Mouse (Mus musculus): ENCODE measurements around the gene Gyg. TPM values are rescaled to one million over a fixed set of nuclear protein-coding genes. Genes with fewer than 3 reads are reported as not detected.

Gene Gyg
- 100 to 1,000 TPM; 100 to 127 TPM for total RNA-seq (2021)
- long read RNA-seq, experiment 1, transcript Gyg-201 (7 exons, 1,922 nt) = major isoform, 60 of 77 reads
- long read RNA-seq, experiment 1, partial matches to known transcripts = 2 of 77 reads
- long read RNA-seq, experiment 1, other reads (novel, unspliced or antisense) = 14 of 77 reads
- long read RNA-seq, experiment 2, transcript Gyg-201 (7 exons, 1,922 nt) = major isoform, 117 of 156 reads
- long read RNA-seq, experiment 2, partial matches to known transcripts = 31 of 156 reads
- long read RNA-seq, experiment 2, other reads (novel, unspliced or antisense) = 8 of 156 reads

DNA sequence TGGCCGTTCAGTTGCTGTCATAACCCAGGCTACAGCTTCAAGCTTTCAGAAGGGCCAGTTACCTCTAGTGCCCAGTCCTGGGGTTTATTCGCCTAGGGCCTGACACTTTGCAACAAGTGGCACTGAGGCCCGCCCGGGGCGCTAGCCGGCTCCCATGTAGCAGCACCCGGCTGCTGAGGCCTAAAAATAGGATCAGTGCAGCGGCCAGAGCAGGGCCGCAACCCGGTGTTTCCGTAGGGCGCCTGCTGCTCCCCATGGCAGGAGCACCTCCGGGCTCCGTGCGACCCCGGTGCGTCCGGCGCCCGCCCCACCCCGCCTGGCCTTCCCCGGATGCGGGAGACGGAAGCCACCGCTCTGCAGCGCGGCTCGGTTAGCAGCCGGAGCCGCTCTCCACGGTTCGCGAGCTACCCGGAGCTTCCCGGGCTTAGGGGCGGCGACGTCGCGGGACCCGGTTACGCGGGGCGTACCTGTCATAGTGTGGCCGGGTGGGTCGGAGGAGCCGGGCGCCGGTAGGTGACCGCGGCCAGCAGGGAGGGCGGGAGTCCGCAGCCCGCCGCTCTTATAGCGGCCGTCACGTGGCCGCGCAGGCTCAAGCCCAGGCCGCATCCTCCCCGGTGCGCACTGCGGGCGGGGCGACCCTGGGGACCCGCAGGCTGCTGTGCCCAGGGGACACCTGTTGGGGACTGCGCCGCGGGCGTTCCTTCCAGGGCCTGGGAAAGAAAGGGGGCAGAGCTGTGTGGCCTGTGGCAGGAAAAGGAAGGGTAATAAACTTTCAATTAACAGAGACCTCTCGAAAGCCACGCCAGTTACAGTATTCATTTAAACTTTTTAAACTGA, at the start of gene Gyg:
Gene Gyg (minus strand): TSS at position 787 of the 837 bp plus-strand sequence.
- peak; percentile 69 to 77 for DNase-seq (ENCODE audit: low spot score in 2 of 2)

DNA sequence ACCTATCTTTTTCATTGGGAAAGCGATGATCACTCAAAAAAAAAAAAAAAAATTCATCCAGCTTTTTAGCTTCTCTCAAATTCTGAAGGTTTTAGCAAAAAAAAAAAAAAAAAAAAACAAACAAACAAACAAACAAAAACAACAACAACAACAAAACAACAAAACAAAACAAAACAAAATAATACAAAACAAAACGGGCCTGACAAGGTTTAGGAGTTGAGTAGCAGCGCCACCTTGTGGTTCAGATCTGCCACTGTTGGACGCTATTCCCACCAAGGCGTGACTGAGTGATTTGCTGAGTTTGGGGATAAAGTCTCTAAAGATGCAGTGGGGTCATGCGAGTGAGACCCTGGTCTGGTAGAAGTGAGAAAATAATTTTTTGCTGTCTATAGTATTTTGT, 43.8 kb upstream of the Gyg start:
- peak; percentile 69 to 71 for DNase-seq (ENCODE audit: low spot score in 2 of 2)

DNA sequence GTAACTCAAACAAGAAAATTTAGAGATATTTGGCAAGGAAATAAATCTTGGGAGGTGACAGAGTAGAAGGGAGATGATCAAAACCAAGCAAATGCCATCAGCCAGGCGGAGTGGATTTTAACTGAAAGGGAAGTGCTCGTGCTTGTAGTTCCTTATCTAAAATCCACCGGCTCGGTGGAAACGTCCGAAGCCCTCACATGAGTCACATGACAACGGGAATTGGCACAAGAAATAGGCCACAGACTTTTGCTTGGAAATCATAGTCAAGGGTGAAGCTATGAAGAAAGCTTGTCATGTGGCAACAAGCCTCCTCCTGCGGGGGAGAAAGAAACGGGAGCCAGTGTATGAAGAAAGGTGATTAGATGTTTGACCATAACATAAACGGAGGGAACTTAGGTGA, 42.8 kb upstream of the Gyg start:
- peak; percentile 14 to 17 for DNase-seq (ENCODE audit: low spot score in 2 of 2)

DNA sequence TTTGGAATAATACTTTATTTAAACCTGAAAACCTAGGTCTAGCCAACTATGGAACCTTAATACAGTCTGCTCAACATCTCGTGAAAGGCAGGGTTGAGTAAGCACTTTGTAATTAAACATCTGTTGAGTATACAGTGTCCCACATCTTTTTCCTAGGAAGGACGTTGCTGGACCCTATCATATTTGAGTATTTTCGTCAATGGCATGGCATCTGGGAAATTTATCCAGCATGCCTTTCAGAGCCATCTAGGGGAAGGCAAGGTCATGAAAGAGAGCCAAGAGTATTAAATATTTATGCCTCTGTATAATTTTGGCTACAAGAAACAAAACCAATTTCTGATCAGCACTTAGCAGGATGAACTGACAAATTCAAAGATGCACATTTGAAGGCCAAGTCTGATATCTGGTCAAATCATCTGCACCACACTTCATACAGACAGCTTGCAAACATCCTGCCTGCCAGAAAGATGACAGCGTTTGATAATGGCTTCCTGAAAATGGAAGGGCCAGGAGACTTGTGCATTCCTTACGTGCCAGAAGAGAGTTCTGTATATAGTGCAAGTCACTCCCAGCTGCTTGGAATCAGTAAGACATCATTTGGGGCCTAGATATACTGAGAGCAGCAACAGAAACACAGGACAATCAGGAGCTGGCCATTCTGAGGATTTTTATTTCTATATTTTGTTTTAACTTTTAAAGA, 34.0 kb upstream of the Gyg start:
- no peak for DNase-seq (ENCODE audit: low spot score in 2 of 2)

DNA sequence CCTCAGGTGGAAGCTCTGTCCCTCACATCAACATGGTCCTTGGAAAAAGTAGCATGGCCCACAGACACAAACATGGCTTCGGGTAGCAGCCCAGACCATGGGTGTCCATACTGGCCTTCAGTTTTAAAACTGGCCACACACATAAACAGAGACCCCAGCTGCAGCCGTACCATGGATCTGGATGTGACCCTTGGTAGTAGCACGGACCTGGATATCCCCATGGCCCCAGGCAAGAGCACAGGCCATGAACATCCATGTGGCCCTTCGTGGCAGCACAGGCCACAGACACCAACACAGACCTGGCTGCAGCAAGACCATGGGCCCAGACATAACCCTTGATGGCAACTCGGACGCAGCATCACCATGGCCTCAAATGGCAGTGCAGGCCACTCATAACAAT, 17.3 kb upstream of the Gyg start:
- no peak for DNase-seq (ENCODE audit: low spot score in 2 of 2)

DNA sequence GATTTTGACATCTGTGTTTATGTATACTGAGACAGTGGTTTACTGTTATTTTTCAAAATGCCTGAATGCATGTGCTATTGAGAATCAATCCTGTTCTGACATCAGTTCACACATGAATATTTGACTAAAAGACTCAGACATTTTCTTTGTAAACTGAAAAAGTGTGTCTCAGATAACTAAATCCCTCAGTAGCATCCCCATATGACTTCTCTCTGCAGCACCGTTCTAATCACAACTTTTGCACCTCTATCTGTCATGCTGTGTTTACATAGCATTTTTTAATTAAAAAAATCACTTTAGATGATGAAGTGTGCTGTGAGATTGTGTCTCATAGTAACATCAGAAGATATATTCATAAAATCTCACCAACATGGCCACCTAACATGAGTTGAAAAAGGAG, 12.4 kb upstream of the Gyg start:
- DNase-seq (ENCODE audit: low spot score in 2 of 2) = no peak

DNA sequence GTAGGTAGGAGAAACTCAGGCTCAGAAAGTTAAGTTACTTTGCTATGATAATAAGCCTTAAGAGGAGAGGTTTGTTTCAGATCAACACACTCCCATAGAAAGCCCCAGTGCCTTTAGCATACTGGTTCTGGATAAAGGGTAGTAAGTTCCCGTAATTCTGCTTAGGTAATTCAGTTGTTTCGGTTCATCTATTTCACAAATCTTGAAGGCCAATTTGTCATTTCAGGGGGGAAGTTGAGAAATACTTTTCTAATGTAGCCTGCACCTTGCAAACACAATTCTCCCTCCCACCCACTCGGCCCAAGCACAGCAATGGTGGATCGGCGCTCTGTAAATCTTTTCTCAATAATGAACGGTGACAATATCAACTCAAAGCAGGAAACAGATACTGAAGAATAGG, 359 bp upstream of the Gyg start:
- no peak for DNase-seq (ENCODE audit: low spot score in 2 of 2)

DNA sequence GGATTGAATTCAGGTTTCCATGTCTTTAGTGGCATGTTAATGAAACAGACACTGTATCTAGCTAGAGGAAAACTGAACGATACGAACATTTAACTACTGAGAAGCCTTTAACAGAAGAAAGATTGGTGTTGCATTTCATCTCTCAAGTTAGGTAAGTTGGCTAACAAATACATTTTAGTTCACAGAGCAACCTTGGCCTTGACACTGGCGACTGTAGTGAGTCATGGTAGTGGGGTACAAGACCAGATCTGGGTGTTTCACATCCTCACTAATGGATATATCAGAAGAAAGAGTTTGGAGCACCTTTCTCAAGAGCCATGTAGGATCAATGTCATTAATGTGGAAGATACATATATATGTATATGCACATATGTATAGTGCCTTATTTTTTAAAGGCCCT, 3.5 kb downstream of the Gyg start:
- no peak for DNase-seq (ENCODE audit: low spot score in 2 of 2)

DNA sequence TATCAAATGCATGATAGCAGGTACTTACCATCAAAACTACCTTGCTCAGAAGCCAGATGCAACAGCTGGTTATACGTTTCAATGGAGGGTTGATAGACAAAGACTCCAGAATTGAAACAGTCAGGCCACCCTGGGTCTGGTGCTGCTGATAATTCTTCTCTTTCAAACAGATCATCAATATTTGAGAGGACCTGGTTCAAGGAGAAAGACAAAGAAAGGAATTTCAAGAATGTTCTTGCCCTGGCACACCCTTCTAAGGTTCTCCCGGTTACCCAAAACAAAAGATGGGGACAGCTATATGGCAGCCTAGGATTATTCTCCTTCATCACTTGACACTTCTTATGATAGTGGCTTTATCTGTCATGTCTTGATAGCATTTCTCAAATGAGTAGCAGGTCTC, 4.6 kb downstream of the Gyg start:
- DNase-seq (ENCODE audit: low spot score in 2 of 2) = no peak

DNA sequence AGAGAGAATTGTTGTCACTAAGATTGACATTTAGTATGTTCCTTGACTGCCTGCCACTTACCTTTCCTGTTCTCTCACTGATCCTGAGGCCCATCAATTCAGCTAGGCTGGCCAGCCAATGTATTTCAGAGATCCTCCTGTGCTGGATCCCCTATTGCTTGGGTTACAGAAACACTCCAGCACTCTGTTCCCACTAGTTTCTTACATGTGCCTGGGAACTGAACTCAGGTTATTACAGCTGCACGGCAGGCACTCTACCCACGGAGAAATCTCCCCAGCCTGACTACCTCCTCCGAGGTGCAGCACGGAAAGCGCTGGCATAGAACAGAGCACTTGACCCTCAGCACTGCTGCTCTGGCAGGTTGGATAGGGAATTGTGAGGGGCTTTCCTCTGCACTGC, 7.5 kb downstream of the Gyg start:
- no peak for DNase-seq (ENCODE audit: low spot score in 2 of 2)

DNA sequence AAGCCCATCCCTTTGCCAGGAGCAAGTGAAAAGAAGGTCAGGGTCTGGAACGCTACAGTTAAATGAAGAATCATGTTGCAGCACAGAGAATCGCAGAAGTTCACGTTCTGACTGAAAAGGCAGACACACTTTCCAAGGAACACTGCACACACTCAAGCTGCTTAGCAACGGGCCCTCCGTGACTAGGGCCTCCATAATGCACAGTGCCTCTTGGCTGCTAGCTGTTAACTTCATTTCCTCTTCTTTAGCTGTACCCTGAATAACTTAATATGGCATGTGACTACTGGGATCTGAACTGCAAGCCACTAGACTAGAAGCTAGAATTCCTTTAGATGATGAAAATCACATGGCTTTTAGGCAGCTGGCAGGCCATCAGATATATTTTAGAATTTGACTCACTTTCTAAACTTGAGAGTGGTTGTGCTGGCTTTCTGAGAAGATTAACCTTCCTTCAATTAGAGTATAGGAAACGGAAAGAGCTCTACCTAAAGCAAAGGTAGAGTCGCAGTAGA, 8.2 kb downstream of the Gyg start:
- no peak for DNase-seq (ENCODE audit: low spot score in 2 of 2)

DNA sequence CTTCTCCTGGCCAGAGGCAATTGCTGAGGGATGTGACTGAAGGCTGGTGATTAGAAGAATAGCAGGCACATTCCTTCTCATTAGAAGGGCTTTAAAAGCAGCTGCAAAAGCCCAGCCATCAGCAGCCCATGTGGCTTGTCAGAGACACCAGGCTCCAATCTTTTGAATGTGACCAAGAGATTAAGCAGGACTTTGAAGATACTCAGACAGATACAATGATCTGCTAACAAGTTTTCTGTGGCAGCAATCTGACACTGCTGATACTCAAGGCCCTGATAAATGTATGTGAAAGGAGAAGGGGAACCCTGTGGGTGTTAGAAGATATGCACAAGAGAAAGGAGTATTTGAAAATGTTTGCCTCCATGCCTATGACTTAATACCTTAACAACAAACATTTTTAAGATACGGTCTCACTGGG, 9.4 kb downstream of the Gyg start:
- no peak for DNase-seq (ENCODE audit: low spot score in 2 of 2)

DNA sequence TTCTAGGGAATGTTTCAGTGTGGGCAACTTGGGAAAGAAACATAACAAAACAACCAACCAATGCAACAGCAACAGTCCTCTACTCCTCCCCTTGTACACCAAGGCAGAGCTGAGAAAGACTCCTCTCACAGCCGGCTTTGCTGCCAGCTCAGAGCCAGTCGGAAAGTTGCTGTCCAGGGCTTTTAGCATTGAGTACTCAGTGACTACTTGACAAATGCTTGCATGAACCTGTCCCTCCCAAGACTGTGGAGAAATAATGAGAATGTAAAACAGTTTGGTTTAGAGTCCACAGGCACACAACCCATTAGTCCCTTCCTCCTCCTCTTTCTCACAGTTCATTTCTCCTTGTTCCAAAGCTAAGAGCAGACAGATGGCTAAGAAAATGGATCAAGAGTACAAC, 10.7 kb downstream of the Gyg start:
- no peak for DNase-seq (ENCODE audit: low spot score in 2 of 2)

DNA sequence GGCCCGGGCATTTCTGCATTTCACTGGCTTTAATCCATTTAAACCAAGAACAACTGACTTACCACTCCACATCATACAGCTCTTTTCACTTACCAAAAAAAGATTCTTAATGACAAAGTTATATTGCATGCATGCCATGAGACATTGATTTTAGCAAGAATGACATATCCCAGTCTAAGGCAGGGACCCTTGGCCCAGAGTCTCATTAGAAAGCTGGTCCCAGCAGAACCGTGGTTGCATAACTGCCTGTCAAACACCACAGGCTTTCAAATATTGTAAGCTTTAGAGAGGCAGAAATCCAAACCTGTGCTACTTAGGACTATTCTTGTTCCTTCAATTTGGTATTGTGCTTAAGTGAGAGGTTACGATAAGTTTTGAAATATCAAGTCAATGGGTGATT, 11.4 kb downstream of the Gyg start:
- DNase-seq (ENCODE audit: low spot score in 2 of 2) = no peak

DNA sequence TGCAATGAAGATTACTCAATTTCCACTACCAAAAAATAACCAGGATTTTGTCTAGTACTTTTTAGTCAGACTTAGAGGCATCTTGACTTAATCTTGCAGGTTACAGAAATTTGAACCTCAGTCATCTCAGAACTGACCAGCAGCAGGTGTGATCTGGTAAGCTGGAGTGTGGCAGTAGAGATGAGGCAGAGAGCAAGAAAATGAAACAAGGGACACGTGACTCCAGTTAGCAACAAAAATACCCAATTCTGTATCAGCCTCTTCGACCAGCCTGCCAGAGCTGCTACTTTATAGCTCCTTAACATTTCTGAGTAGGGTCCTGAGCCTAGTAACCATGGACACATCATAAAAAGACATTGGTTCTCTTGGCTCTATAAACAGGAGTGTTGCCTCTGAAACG, 12.5 kb downstream of the Gyg start:
- no peak for DNase-seq (ENCODE audit: low spot score in 2 of 2)

DNA sequence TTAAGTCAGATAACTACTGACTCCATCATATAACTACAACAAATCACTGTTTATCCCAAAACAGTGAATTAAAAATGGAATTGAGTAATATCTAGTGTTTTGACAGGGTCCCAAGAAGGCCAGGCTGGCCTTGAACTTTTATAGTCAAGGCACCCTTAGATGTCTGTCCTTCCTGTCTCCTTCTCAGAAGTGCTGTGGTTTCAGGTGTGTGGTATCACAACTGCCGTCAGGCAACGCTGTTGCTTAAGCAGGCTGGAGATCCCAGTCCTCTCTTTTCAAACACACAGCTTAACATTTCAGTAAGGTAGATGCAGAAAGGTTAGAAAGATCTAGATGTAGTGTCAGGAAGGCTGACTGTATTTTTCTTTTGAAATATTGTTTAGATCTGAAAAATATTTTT, 13.0 kb downstream of the Gyg start:
- no peak for DNase-seq (ENCODE audit: low spot score in 2 of 2)

DNA sequence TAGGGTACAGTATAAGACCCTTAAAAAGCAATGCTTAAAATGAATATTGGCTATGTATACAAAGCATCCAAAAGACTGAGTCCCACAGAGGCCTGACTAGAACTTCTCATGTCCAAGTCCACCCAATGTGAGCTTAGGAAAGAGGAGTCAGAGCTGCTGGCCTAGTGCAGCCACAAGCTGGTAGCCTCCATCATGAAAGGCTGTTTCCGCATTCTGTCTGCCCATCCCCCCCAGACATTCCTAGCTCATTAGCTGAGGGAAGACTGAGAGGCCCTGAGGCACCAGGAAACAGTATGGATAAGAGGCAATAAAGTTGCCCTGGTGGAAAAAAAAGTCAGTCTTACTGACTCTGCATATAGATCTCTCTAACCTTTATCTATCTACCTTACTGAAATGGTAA, 13.4 kb downstream of the Gyg start:
- DNase-seq (ENCODE audit: low spot score in 2 of 2) = no peak

DNA sequence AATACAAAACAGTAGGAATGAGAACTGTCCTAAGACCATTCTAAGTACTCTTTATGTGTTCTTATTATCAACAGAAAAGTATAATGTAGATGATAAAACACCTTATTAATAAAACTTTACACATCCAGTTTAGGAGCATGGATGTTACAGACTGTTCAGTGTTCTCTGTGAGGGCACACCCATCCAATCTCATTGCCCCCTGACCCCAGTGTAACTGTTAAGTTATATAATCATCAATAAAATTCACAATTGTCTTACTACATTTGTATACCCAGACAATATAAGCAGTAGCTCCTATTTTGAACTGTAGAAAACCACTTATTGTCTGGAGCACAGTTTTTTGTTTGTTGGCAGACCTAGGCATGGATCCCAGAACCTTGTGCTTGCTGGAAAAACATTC, 13.9 kb downstream of the Gyg start:
- no peak for DNase-seq (ENCODE audit: low spot score in 2 of 2)

DNA sequence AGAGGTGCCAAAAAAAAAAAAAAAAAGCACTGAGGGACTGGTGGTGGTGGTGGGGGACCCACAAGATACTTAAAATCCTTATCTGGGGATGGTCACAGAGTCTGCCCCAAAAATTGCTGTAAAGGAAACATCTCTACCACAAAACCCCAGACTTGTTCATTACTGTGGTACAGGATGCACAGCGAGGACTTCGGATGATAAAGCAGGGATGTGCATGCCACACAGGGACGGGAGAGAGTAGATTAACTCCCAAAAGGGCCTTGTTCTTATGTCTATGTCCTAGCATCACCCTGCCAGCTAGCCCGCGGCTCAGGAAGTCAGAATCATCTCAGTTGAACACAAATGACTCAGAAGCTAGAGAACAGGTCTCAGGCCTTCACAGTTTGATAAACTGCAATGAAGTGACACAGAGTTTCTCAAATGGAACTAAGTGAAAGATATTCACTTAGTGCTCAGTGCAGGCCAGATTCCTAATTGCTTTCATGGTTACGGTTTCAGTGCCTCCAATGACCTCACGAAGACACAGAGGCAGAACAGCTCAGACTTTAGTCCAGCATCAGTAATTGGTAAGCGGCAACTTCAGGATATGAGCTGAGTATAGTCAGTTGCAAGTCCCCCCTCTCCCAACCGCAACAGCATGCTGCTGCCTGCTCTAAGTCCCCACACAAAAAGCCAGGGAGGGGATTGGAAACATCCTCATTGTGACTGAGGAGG, 18.1 kb downstream of the Gyg start:
- no peak for DNase-seq (ENCODE audit: low spot score in 2 of 2)

DNA sequence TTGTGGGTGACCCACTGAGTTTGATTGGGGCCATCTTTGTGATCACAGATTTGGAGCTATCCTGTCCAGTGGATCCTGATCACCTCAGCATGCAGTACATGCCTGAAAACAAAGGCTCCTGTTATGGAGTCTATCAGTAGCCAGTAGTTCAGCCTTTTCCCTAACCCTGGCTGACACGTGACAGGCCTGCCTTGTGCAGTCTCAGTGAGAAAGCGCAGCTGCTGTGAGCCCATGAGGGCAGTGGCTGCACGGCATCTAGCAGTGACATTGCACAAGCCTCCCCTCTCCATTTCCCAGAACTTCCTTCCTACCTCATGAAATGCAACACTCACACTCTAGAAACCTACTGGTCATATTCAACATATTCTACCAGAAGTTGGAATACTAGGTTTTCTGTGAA, 20.6 kb downstream of the Gyg start:
- DNase-seq (ENCODE audit: low spot score in 2 of 2) = no peak

DNA sequence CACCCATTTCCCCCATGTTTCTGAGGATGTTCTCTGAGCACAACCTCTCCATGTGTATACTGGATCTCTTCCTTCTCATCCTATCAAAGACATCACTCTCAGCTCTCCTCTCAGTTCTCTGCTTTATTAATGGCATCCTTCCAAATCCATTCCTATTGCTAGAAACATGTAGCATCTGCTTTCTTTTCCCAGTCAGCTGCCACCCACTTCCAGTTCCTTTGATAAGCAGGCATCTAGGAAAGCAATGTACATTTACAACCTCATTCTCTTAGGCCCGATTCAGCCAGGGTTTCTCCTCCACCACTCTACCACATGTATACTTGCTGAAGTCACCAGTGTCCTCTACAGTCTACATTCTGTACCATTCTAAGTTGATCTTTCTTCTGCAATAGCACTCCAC, 21.4 kb downstream of the Gyg start:
- no peak for DNase-seq (ENCODE audit: low spot score in 2 of 2)

Data from adrenal gland, adult 18-20 months (tissue).